Mouse (Mus musculus): ENCODE measurements at regions not wholly inside any gene's neighbourhood (a gene's known extent, or its start where the extent isn't known, plus 50 kb on each side); places are given as distances from the start of the nearest gene placed in this dataset.

- H3K36me3 ChIP-seq (replicated peaks in 1 of 2; ENCODE audit: control insufficient read depth in 1 of 2, insufficient read depth in 1 of 2, low read length in 1 of 2): no peaks in the 10 kb centered on the region
- peaks cover 4% of the 10 kb centered on the region for H3K9me3 ChIP-seq (replicated peaks; ENCODE audit: low read length)
- no peak for DNase-seq (ENCODE audit: extremely low read depth)
- no peak overlapping the region for H3K4me3 ChIP-seq (replicated peaks in 1 of 3; ENCODE audit: low read depth in 2 of 3, low read length in 2 of 3, poor library complexity in 1 of 3)
- TF ChIP-seq MYC (IDR thresholded peaks at IDR 0.05; ENCODE audit: low read depth, low read length): no peak
- TF ChIP-seq CHD1 (IDR thresholded peaks at IDR 0.05; ENCODE audit: low read depth, low read length): no peak
- TF ChIP-seq JUN (IDR thresholded peaks at IDR 0.05; ENCODE audit: insufficient read depth, low read depth, low read length): no peak
- TF ChIP-seq HCFC1 (IDR thresholded peaks at IDR 0.05; ENCODE audit: low read depth, low read length): no peak
- TF ChIP-seq POLR2AphosphoS2 (IDR thresholded peaks at IDR 0.05; ENCODE audit: low read depth, low read length): no peak
- no peak for TF ChIP-seq PAX5 (IDR thresholded peaks at IDR 0.05; ENCODE audit: low read length)
- TF ChIP-seq NELFE (IDR thresholded peaks at IDR 0.05; ENCODE audit: low read depth, low read length): no peak
- no peak for TF ChIP-seq MAFK (IDR thresholded peaks at IDR 0.05; ENCODE audit: insufficient replicate concordance, low read length)
- no peak for TF ChIP-seq IRF4 (IDR thresholded peaks at IDR 0.05; ENCODE audit: low read depth, low read length)
- TF ChIP-seq ETS1 (conservative IDR thresholded peaks at IDR 0.05; ENCODE audit: low read depth, low read length): no peak
- TF ChIP-seq UBTF (IDR thresholded peaks at IDR 0.05; ENCODE audit: low read depth, low read length): no peak
- no peak for TF ChIP-seq MAZ (IDR thresholded peaks at IDR 0.05; ENCODE audit: low read depth, low read length)
- no peak for TF ChIP-seq ZC3H11A (IDR thresholded peaks at IDR 0.05; ENCODE audit: low read depth, low read length)
- peaks cover 83% of the 10 kb centered on the region for H3K27me3 ChIP-seq (replicated peaks)
- dilution Hi-C loops (cut with MboI; ENCODE audit: extremely low pct_ligation_motif_present, extremely low pct_unique_long_range_greater_than_20kb, low sequenced_read_pairs): no loop called here
- H3K27ac ChIP-seq (ENCODE audit: insufficient read depth, low read depth): no peak overlapping the region
- in situ Hi-C loops (cut with MboI; ENCODE audit: low pct_ligation_motif_present, low pct_unique_long_range_greater_than_20kb, low sequenced_read_pairs): no loop called here
- no peak overlapping the region for H3K4me2 ChIP-seq (ENCODE audit: insufficient read depth, low read depth, poor library complexity, severe bottlenecking)
- H3K9ac ChIP-seq (ENCODE audit: insufficient read depth, low read depth): no peak overlapping the region
- no peaks in the 10 kb centered on the region for H3K79me2 ChIP-seq (replicated peaks; ENCODE audit: control insufficient read depth, extremely low read depth, insufficient read depth, poor library complexity, severe bottlenecking)
- H3K4me1 ChIP-seq (ENCODE audit: control insufficient read depth in 1 of 2, insufficient read depth in 2 of 2): no peaks in the 10 kb centered on the region
Measured at GRCm38 (mm10) chr4:131037179-131037578, 93.0 kb downstream of the Matn1 start.

- H3K9ac ChIP-seq (ENCODE audit: insufficient read depth, low read depth): no peak overlapping the region
- no peaks in the 10 kb centered on the region for H3K36me3 ChIP-seq (replicated peaks in 1 of 2; ENCODE audit: control insufficient read depth in 1 of 2, insufficient read depth in 1 of 2, low read length in 1 of 2)
- 0 out of 2 replicates have a peak overlapping the region, but pooled peaks have one; percentile 18 for H3K4me2 ChIP-seq (ENCODE audit: insufficient read depth, low read depth, poor library complexity, severe bottlenecking)
- in situ Hi-C loops (cut with MboI; ENCODE audit: low pct_ligation_motif_present, low pct_unique_long_range_greater_than_20kb, low sequenced_read_pairs): no loop called here
- H3K79me2 ChIP-seq (replicated peaks; ENCODE audit: control insufficient read depth, extremely low read depth, insufficient read depth, poor library complexity, severe bottlenecking): no peaks in the 10 kb centered on the region
- H3K27ac ChIP-seq (ENCODE audit: insufficient read depth, low read depth): no peak overlapping the region
- no peak overlapping the region for H3K4me3 ChIP-seq (replicated peaks in 1 of 3; ENCODE audit: low read depth in 2 of 3, low read length in 2 of 3, poor library complexity in 1 of 3)
- peaks cover 83% of the 10 kb centered on the region for H3K27me3 ChIP-seq (replicated peaks)
- H3K4me1 ChIP-seq (ENCODE audit: control insufficient read depth in 1 of 2, insufficient read depth in 2 of 2): no peaks in the 10 kb centered on the region
- dilution Hi-C loops (cut with MboI; ENCODE audit: extremely low pct_ligation_motif_present, extremely low pct_unique_long_range_greater_than_20kb, low sequenced_read_pairs): no loop called here
- no peak for DNase-seq (ENCODE audit: extremely low read depth)
- peaks cover 4% of the 10 kb centered on the region for H3K9me3 ChIP-seq (replicated peaks; ENCODE audit: low read length)
- no peak for TF ChIP-seq ZNF384 (IDR thresholded peaks at IDR 0.05; ENCODE audit: low read depth, low read length)
- no peak for TF ChIP-seq KAT2A (IDR thresholded peaks at IDR 0.05; ENCODE audit: insufficient replicate concordance, low read length)
- TF ChIP-seq MAX (IDR thresholded peaks at IDR 0.05; ENCODE audit: low read length): no peak
- TF ChIP-seq IRF4 (IDR thresholded peaks at IDR 0.05; ENCODE audit: low read depth, low read length): no peak
- no peak for TF ChIP-seq GABPA (IDR thresholded peaks at IDR 0.05; ENCODE audit: insufficient replicate concordance, low read depth, low read length)
- TF ChIP-seq E2F4 (IDR thresholded peaks at IDR 0.05; ENCODE audit: insufficient replicate concordance, low read depth, low read length): no peak
- no peak for TF ChIP-seq ELF1 (IDR thresholded peaks at IDR 0.05; ENCODE audit: low read depth, low read length)
Measured at GRCm38 (mm10) chr4:131039686-131040085, 95.5 kb downstream of the Matn1 start.

Data from CH12.LX (cell line).